Mouse (Mus musculus) limb, embryonic 11.5 days (tissue): Measurements from ENCODE around the gene Ezh2. TPM values are rescaled to one million over a fixed set of nuclear protein-coding genes. Genes with fewer than 3 reads are reported as not detected.

Source experiments
- ATAC-seq: fragments of 200-750 bp; cut with Nextera tagmentation; 2 replicates; pipeline ENCODE4 v1.8.0; 2017; ENCODE audit warnings: low read depth; ENCODE audit not compliant: insufficient number of reproducible peaks, low FRiP score, low TSS enrichment
- DNase-seq: peaks from one replicate; pipeline ENCODE4 v3.0.0-alpha.2; 2015; ENCODE audit warnings: low spot score
- H3K27ac ChIP-seq: fragments of 300-500 bp; sonication (generic); replicated peaks from 2 replicates; pipeline ENCODE4 v1.5.1; 2014; ENCODE audit warnings: low read depth, mild to moderate bottlenecking, low read length
- H3K27me3 ChIP-seq: fragments of 300-500 bp; sonication (generic); 2 replicates; pipeline ENCODE4 v1.6.1; 2014; ENCODE audit warnings: mild to moderate bottlenecking, low read length, mixed read lengths; ENCODE audit not compliant: control insufficient read depth, insufficient read depth
- H3K36me3 ChIP-seq: fragments of 300-500 bp; sonication (generic); 2 replicates; pipeline ENCODE4 v1.6.1; 2014; ENCODE audit warnings: mild to moderate bottlenecking, low read length, moderate library complexity, mixed read lengths; ENCODE audit not compliant: control insufficient read depth, insufficient read depth
- H3K4me1 ChIP-seq: fragments of 300-500 bp; sonication (generic); 2 replicates; pipeline ENCODE4 v1.6.1; 2014; ENCODE audit warnings: low read length, mixed read lengths; ENCODE audit not compliant: control insufficient read depth, insufficient read depth
- H3K4me2 ChIP-seq: fragments of 300-500 bp; sonication (generic); 2 replicates; pipeline ENCODE4 v1.6.1; 2014; ENCODE audit warnings: low read depth, mild to moderate bottlenecking, moderate library complexity; ENCODE audit not compliant: severe bottlenecking
- H3K4me3 ChIP-seq: fragments of 300-500 bp; sonication (generic); 2 replicates; pipeline ENCODE4 v1.5.1; 2014; ENCODE audit warnings: low read depth, low read length
- H3K9ac ChIP-seq: fragments of 300-500 bp; sonication (generic); 2 replicates; pipeline ENCODE4 v1.6.1; 2014; ENCODE audit warnings: mild to moderate bottlenecking, low read length
- H3K9me3 ChIP-seq: fragments of 300-500 bp; sonication (generic); 2 replicates; pipeline ENCODE4 v1.6.1; 2016; ENCODE audit warnings: low read length; ENCODE audit not compliant: control insufficient read depth
- WGBS: fragments of 180-500 bp; shearing (Covaris S2); extraction: QIAGEN DNeasy Blood & Tissue Kit; methylation state at CpG from one replicate; pipeline ENCODE4 v1.1.7; 2014; 5-methylcytosine and 5-hydroxymethylcytosine counted together
- polyA plus RNA-seq: library from polyadenylated mRNA; unstranded; fragments of >200 nt; fragmentation: Nextera tagmentation; extraction: Ambion mirVana; gene quantifications from 2 replicates; pipeline ENCODE4 v1.2.1, GENCODE M21; 2014

Gene Ezh2
- polyA plus RNA-seq, 1 experiment from 2014 or later, result 179 TPM

DNA sequence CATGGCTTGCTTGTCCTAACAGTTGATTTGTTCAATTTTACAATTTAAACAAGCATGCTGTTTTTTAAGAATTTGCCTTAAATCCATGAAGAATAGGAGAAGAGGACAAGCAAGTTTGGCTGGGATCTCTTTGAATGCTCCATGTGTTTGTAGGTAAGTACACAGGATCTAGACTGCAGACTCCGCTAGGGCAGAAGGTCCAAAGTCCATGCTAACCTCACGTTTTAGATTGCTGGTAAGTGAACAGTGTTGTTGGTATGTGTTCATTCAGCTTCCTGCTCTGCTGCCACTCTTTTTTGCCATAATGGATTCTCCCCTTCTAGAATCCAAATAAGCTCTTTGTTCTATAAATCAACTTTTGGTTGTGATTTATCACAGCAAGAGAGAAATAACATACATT lies 68.0 kb downstream of the Ezh2 start:
- Histone ChIP-seq H3K4me1 (no peaks in the 10 kb centered on the region), H3K9me3 (no peaks in the 10 kb centered on the region), H3K4me3 (no peak overlapping the region), H3K36me3 (peaks cover 24% of the 10 kb centered on the region), H3K27ac (no peak overlapping the region), H3K27me3 (no peaks in the 10 kb centered on the region), H3K9ac (no peak overlapping the region), H3K4me2 (no peak overlapping the region)
- ATAC-seq (no peak), DNase-seq (no peak)
- 91% methylated on average over 2 of the region's 2 CpGs for WGBS

DNA sequence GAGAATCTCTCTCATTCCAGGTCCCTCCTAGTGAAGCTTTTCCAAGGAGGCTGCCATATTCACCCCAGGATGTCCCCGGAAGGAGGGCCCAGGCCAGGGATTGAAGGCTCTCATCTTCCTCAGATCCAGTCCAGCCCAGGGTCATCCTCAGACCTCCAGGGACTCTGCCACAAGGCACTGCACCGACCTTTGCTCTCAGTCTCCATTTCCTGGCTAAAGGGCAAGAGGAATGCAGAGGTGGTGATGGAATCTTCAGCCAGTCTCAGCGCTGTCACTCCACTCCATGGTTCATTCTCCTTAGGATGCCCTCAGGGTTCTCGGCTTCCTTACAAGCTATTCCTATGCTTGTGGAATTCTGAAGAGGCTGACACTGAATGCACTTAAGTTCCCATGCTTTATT lies 68.7 kb downstream of the Ezh2 start:
- H3K4me2 ChIP-seq, result no peak overlapping the region
- no peak overlapping the region for H3K9ac ChIP-seq
- 79% methylated on average over 4 of the region's 4 CpGs for WGBS
- ATAC-seq (no peak), DNase-seq (no peak)
- no peak overlapping the region for H3K4me3 ChIP-seq
- no peak overlapping the region for H3K27ac ChIP-seq
- H3K4me1 ChIP-seq, result no peaks in the 10 kb centered on the region
- H3K36me3 ChIP-seq, result peaks cover 24% of the 10 kb centered on the region
- H3K9me3 ChIP-seq, result no peaks in the 10 kb centered on the region
- no peaks in the 10 kb centered on the region for H3K27me3 ChIP-seq

- DNase-seq (no peak), ATAC-seq (no peak)
- peaks cover 19% of the 10 kb centered on the region for H3K36me3 ChIP-seq
- H3K4me1 ChIP-seq, result no peaks in the 10 kb centered on the region
- no peak overlapping the region for H3K9ac ChIP-seq
- no peak overlapping the region for H3K27ac ChIP-seq
- no peaks in the 10 kb centered on the region for H3K27me3 ChIP-seq
- no peaks in the 10 kb centered on the region for H3K9me3 ChIP-seq
- no peak overlapping the region for H3K4me3 ChIP-seq
- H3K4me2 ChIP-seq, result no peak overlapping the region
- 56% methylated on average over 2 of the region's 2 CpGs for WGBS
Measured at GRCm38 (mm10) chr6:47525041-47525440, 70.1 kb downstream of the Ezh2 start.

DNA sequence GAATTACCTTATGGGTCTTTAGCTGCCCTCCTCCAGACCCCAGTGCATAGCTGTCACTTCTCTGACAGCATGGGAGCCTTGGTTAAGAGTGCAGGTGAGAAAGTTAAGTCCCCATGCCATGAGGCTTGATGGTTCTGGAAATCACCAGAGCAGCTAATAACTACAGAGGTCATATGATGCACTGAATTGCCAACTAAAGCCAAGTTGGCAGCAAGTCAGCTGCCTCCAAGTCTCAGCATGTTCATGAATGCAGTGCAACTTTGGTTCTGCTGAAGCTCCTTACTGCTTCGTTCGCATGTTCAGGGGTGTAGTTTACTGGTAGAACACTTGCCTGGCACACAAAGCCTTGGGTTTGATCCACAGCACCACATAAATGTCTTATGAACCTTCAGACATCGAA lies 72.7 kb downstream of the Ezh2 start:
- Histone ChIP-seq H3K27ac (no peak overlapping the region), H3K4me2 (no peak overlapping the region), H3K4me3 (no peak overlapping the region), H3K9ac (no peak overlapping the region), H3K36me3 (peaks cover 28% of the 10 kb centered on the region), H3K9me3 (no peaks in the 10 kb centered on the region), H3K27me3 (no peaks in the 10 kb centered on the region), H3K4me1 (no peaks in the 10 kb centered on the region)
- DNase-seq (no peak), ATAC-seq (no peak)
- 96% methylated on average over 3 of the region's 3 CpGs for WGBS

GRCm38 (mm10) chr6:47520030-47520429 lies 75.1 kb downstream of the Ezh2 start:
- WGBS, result 84% methylated on average over 2 of the region's 2 CpGs
- H3K36me3 ChIP-seq, result peaks cover 30% of the 10 kb centered on the region

DNA sequence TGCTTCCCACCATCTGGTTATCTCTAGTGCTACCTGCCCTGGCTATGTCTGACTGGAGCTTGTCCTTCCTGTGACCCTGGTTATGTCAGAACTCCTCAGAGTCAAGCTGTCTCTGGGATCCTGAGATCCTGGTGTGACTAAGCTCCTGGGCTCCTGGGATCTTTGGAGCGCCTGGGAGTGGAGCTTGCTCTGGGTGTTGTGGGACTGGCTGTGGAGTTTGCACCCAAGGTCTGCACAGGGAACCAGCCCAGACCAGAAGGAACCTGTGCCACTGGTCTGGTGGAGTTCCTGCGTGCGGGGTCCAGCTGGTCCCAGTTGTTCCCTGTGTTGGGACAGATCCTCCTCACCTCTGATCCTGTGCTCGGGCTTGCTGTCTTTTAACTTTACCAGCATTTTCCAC lies 100.6 kb downstream of the Ezh2 start:
- WGBS, result 87% methylated on average over 4 of the region's 4 CpGs
- DNase-seq (no peak), ATAC-seq (no peak)
- Histone ChIP-seq H3K9ac (no peak overlapping the region), H3K4me2 (no peak overlapping the region), H3K36me3 (no peaks in the 10 kb centered on the region), H3K9me3 (no peaks in the 10 kb centered on the region), H3K27me3 (no peaks in the 10 kb centered on the region), H3K4me1 (no peaks in the 10 kb centered on the region), H3K27ac (no peak overlapping the region), H3K4me3 (no peak overlapping the region)

More at GRCm38 (mm10) chr6:47520030-47520429, 75.1 kb downstream of the Ezh2 start:
- Histone ChIP-seq H3K9ac (no peak overlapping the region), H3K27me3 (no peaks in the 10 kb centered on the region), H3K4me1 (no peaks in the 10 kb centered on the region), H3K4me2 (no peak overlapping the region), H3K9me3 (no peaks in the 10 kb centered on the region), H3K27ac (no peak overlapping the region), H3K4me3 (no peak overlapping the region)
- DNase-seq (no peak), ATAC-seq (no peak)

DNA sequence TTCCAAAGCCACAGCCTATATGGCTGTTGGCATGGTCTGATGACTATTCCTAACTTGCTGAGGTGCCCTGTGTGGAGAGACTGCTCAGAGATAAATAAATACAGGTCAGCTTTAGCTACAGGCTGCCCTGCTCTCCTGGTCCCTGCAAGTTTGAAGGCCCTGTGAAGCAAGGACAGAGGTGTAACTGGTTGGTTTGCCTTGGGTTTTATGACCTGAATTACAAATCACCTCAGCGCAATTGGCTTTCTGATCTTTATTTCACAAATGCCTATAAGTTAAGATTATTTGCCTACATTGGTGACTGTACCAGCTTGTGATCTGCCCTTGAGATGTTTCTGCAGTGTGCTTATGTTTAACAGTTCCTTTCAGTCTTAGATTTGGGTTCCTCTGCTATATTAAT lies 113.1 kb downstream of the Ezh2 start:
- Histone ChIP-seq H3K27me3 (no peaks in the 10 kb centered on the region), H3K4me2 (no peak overlapping the region), H3K9me3 (no peaks in the 10 kb centered on the region), H3K9ac (no peak overlapping the region), H3K4me3 (no peak overlapping the region), H3K27ac (no peak overlapping the region), H3K36me3 (no peaks in the 10 kb centered on the region), H3K4me1 (no peaks in the 10 kb centered on the region)
- 93% methylated on average over 1 of the region's 1 CpGs for WGBS
- no peak for ATAC-seq
- DNase-seq, result no peak

Other genes starting within 250 kb of the Ezh2 start
- 163 and 166 TPM in 2 replicates for gene Cul1, start 141.9 kb downstream of the Ezh2 start, polyA plus RNA-seq
- 322 and 336 TPM in 2 replicates for gene Pdia4, start 218.1 kb upstream of the Ezh2 start, polyA plus RNA-seq
- 4.7 and 5.4 TPM in 2 replicates for gene Zfp786, start 235.5 kb upstream of the Ezh2 start, polyA plus RNA-seq
- gene Zfp398, start 240.3 kb upstream of the Ezh2 start, polyA plus RNA-seq, result 9.0 and 9.3 TPM in 2 replicates